Mouse (Mus musculus) embryonic facial prominence, embryonic 12.5 days (tissue): Measurements from ENCODE around the gene Cer1. TPM values are rescaled to one million over a fixed set of nuclear protein-coding genes. Genes with fewer than 3 reads are reported as not detected.

ENCODE experiments used
- ATAC-seq: fragments of 200-750 bp; cut with Nextera tagmentation; 2 replicates; pipeline ENCODE4 v1.8.0; 2017; ENCODE audit not compliant: insufficient number of reproducible peaks, insufficient read depth, low FRiP score, low TSS enrichment
- H3K27ac ChIP-seq: fragments of 300-500 bp; sonication (generic); 2 replicates; pipeline ENCODE4 v1.5.1; 2016; ENCODE audit warnings: mild to moderate bottlenecking
- H3K27me3 ChIP-seq: fragments of 300-500 bp; sonication (generic); 2 replicates; pipeline ENCODE4 v1.6.1; 2016; ENCODE audit warnings: mild to moderate bottlenecking, moderate library complexity
- H3K36me3 ChIP-seq: fragments of 300-500 bp; sonication (generic); 2 replicates; pipeline ENCODE4 v1.6.1; 2016; ENCODE audit warnings: mild to moderate bottlenecking
- H3K4me1 ChIP-seq: fragments of 300-500 bp; sonication (generic); 2 replicates; pipeline ENCODE4 v1.6.1; 2016
- H3K4me2 ChIP-seq: fragments of 300-500 bp; sonication (generic); replicated peaks from 2 replicates; pipeline ENCODE4 v1.6.1; 2016; ENCODE audit warnings: mild to moderate bottlenecking, moderate library complexity
- H3K4me3 ChIP-seq: fragments of 300-500 bp; sonication (generic); 2 replicates; pipeline ENCODE4 v1.5.1; 2016; ENCODE audit warnings: mild to moderate bottlenecking
- H3K9ac ChIP-seq: fragments of 300-500 bp; sonication (generic); 2 replicates; pipeline ENCODE4 v1.6.1; 2016; ENCODE audit warnings: mild to moderate bottlenecking, moderate library complexity
- H3K9me3 ChIP-seq: fragments of 300-500 bp; sonication (generic); 2 replicates; pipeline ENCODE4 v1.6.1; 2016; ENCODE audit warnings: mild to moderate bottlenecking, moderate library complexity
- WGBS: fragments of 180-500 bp; shearing (Covaris S2); methylation state at CpG from one replicate; pipeline ENCODE4 v1.1.7; 2016; 5-methylcytosine and 5-hydroxymethylcytosine counted together
- polyA plus RNA-seq: library from polyadenylated mRNA; unstranded; fragments of >200 nt; fragmentation: Nextera tagmentation; extraction: Ambion mirVana; gene quantifications from 2 replicates; pipeline ENCODE4 v1.2.1, GENCODE M21; 2016

Gene Cer1
- polyA plus RNA-seq, 1 experiment from 2014 or later = 0.45 TPM

DNA sequence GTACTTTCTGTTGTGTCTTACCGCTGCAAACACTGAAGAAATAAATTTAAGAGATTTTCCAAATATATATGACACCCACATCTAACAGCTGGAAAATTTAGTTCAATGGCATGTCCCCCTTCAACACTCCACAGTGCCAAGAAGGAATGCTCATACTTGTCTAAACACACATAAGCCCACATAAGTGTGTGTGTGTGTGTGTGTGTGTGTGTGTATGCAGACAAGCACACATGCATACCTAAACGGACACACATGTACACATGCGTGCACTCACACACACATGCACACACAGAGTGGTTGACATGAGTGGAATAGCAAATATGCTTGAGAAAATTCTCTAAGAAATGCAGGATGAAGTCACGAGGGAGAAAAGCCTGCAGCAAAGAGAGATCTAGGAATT is 12.4 kb downstream of the Cer1 start:
- Histone ChIP-seq H3K9ac (no peak overlapping the region), H3K4me1 (no peaks in the 10 kb centered on the region), H3K36me3 (no peaks in the 10 kb centered on the region), H3K4me2 (no peak overlapping the region), H3K9me3 (no peaks in the 10 kb centered on the region), H3K4me3 (no peak overlapping the region), H3K27me3 (no peaks in the 10 kb centered on the region), H3K27ac (no peak overlapping the region)
- WGBS = 70% methylated on average over 4 of the region's 4 CpGs
- no peak for ATAC-seq

DNA sequence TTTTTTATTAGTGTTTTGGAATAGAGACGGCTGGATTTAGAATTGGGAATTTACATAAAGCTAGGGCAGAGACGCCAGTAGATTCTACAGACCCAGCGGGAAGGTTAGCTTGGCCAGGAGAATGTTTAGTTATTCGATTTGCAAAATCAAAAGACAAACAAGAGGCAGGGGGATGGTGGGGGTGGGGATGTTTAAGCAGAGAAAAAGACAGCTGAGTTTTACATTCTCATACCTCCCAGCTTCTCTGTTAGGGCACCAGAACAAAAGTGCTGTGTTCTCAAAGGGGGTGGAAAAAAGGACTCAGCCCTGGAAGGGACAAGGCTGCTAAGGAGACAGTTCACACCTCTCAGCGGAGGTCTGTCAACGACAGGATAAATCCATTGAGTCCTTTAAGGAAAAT is 12.8 kb downstream of the Cer1 start:
- Histone ChIP-seq H3K36me3 (no peaks in the 10 kb centered on the region), H3K4me1 (no peaks in the 10 kb centered on the region), H3K4me2 (no peak overlapping the region), H3K4me3 (no peak overlapping the region), H3K9ac (no peak overlapping the region), H3K27ac (no peak overlapping the region), H3K9me3 (no peaks in the 10 kb centered on the region), H3K27me3 (no peaks in the 10 kb centered on the region)
- no peak for ATAC-seq
- WGBS = 37% methylated on average over 6 of the region's 6 CpGs

DNA sequence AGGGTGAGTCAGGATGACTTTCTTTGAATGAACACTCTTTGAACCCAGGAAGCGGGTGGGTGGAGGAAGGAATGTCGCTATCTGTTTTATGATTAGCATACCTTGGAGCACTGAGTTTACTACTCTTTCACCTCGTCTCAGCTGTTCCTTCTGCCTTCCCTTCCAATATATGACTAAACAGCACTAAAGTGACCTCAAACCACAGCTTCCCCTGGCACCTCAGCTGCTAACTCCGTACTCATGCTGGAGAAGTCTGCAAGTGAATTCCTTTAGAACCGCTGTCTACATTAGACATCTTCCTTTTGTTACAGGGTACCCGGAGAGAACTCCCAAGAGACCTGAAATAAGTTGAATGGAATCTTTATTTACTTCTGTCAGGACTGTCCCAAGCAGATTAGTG is 14.0 kb downstream of the Cer1 start:
- Histone ChIP-seq H3K4me2 (no peak overlapping the region), H3K27me3 (no peaks in the 10 kb centered on the region), H3K36me3 (no peaks in the 10 kb centered on the region), H3K9me3 (no peaks in the 10 kb centered on the region), H3K4me3 (no peak overlapping the region), H3K4me1 (no peaks in the 10 kb centered on the region), H3K27ac (no peak overlapping the region), H3K9ac (no peak overlapping the region)
- 79% methylated on average over 6 of the region's 6 CpGs for WGBS
- no peak for ATAC-seq

DNA sequence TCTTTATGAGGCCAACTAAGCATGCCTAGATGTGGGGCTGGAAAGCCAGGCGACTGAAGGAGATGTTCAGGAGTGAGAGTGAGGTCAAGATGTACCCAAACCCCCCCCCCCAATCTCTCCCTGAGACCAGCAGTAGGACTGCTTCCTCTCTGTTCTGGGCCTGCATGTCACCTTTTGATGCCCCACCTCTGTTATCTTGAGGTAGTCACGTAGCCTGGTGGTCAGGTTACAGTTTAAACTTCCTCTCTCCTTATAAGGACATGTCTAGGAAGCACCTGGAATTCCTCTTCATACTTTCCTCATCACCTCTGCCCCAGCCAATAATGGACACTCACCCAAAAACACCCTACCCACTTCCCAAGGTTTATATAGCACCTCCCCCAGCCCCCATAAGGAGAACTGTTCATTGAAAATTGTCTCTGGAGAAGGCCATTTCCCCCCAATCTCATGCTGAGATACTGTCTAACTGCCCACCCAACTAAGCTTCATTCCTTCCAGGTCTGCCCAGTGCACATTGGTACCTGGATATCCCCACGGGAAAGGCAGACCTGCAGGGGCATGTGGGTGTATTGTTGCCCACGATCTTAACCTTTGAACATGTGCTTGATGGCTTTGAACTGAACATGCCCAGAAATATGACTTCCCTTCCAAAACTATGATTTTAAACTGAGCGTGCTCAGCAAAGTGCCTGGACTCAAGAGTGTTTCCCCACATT is 17.1 kb downstream of the Cer1 start:
- H3K27ac ChIP-seq = no peak overlapping the region
- no peak overlapping the region for H3K4me2 ChIP-seq
- H3K4me1 ChIP-seq = no peaks in the 10 kb centered on the region
- no peak overlapping the region for H3K4me3 ChIP-seq
- no peaks in the 10 kb centered on the region for H3K36me3 ChIP-seq
- no peak for ATAC-seq
- WGBS = 86% methylated on average over 5 of the region's 5 CpGs
- H3K9me3 ChIP-seq = no peaks in the 10 kb centered on the region
- no peak overlapping the region for H3K9ac ChIP-seq
- H3K27me3 ChIP-seq = no peaks in the 10 kb centered on the region

DNA sequence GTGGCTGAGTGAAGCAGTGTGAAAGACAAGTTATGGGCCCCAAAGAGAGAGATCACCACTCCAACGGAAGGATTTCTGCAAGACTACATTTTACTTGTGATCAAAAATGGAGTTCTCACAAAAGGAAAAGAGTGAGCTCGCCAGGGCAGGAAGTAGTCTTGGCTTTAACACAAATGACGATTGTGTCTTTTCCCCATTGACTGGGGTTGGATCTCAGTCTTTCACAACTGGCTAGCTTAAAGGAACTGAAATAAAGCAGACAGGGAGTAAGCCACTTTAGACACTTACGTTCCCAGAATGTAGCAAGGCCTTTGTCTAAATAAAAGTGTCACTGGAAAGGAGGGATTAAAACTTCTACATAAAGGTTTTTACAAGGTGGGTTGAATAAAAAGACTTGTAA is 17.8 kb downstream of the Cer1 start:
- Histone ChIP-seq H3K4me1 (no peaks in the 10 kb centered on the region), H3K4me3 (no peak overlapping the region), H3K4me2 (no peak overlapping the region), H3K36me3 (no peaks in the 10 kb centered on the region), H3K27ac (no peak overlapping the region), H3K9ac (no peak overlapping the region), H3K27me3 (no peaks in the 10 kb centered on the region), H3K9me3 (no peaks in the 10 kb centered on the region)
- ATAC-seq = no peak
- WGBS = 47% methylated on average over 4 of the region's 4 CpGs

DNA sequence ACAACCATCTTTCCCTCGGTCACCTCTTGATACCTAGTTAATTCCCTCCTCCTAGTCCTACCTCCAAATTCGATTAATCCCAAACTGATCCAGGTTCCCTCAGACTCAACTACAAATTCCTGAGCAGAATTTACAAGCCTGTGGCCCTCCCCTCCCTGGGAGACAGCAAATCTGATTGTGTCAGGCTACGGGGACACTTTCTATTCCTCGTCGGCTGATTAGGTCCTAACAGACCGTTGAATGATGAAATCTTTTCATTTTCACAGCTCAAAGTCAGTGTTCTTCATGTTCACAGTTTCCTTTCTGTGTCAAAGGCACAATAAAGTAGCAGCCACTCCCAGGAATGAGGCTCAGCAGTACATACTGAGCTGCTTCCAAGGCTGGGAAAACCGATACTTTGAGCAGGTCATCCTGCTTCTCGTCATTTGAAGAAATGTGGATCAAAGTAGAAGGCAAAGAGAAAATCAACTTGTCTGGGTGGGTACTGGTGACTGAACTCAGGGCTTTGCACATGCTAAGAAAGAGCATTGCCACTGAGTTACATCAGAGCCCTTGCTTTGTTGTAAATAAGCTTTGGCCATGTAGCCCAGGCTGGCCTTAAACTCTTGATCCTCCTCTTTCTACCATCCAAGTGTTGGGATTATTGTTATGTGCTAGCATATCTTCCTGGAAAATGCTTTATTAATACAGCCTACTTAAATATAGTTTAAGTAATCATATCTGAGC is 19.8 kb downstream of the Cer1 start:
- Histone ChIP-seq H3K4me2 (no peak overlapping the region), H3K27me3 (no peaks in the 10 kb centered on the region), H3K9me3 (no peaks in the 10 kb centered on the region), H3K27ac (no peak overlapping the region), H3K4me3 (no peak overlapping the region), H3K4me1 (no peaks in the 10 kb centered on the region), H3K9ac (no peak overlapping the region), H3K36me3 (no peaks in the 10 kb centered on the region)
- WGBS = 79% methylated on average over 8 of the region's 8 CpGs
- ATAC-seq = no peak

DNA sequence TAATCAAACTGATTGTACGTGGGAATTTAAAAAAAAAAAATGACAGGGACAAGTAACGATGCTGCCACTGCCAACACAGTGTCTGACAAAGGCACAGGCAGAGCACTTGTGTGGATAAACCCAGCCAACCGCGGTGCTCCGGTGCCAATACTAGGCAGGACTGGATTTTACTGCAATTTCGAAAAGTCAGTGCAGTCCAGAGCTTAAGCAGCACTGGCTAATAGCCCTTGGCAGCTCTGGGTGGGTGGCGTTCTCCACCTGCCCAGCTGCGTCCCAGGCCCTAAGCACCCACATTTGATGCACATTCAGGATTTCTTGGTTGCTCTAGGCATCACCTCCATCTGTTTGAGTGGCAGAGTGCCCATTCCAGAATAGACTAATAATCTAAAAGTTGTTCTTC is 21.6 kb downstream of the Cer1 start:
- H3K27me3 ChIP-seq = no peaks in the 10 kb centered on the region
- H3K9ac ChIP-seq = no peak overlapping the region
- H3K27ac ChIP-seq = no peak overlapping the region
- H3K4me1 ChIP-seq = peaks cover 4% of the 10 kb centered on the region
- no peak for ATAC-seq
- no peaks in the 10 kb centered on the region for H3K36me3 ChIP-seq
- WGBS = 87% methylated on average over 8 of the region's 8 CpGs
- no peak overlapping the region for H3K4me3 ChIP-seq
- H3K4me2 ChIP-seq = no peak overlapping the region
- H3K9me3 ChIP-seq = no peaks in the 10 kb centered on the region

DNA sequence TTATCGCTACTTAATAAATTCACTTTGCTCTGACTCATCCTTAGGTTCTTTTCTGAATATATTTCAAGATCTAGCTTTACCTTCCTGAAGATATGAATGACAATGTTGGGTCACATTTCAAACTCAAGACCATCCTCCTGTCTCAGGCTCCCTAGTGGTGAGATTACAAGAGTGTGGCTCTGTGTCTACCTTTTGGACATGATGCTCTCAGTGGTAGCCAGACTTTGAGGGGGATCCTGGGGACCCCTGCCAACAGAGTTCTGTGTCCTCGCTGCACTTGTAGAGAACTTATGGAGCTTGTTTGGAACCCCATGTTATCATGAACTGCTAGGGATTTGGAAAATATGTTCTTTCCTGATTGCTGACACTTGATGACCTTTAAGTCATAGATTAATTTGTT is 23.5 kb downstream of the Cer1 start:
- Histone ChIP-seq H3K4me2 (no peak overlapping the region), H3K27ac (no peak overlapping the region), H3K27me3 (no peaks in the 10 kb centered on the region), H3K9me3 (no peaks in the 10 kb centered on the region), H3K4me3 (no peak overlapping the region), H3K9ac (no peak overlapping the region), H3K36me3 (no peaks in the 10 kb centered on the region), H3K4me1 (peaks cover 4% of the 10 kb centered on the region)
- WGBS = 93% methylated on average over 2 of the region's 2 CpGs
- ATAC-seq = no peak

DNA sequence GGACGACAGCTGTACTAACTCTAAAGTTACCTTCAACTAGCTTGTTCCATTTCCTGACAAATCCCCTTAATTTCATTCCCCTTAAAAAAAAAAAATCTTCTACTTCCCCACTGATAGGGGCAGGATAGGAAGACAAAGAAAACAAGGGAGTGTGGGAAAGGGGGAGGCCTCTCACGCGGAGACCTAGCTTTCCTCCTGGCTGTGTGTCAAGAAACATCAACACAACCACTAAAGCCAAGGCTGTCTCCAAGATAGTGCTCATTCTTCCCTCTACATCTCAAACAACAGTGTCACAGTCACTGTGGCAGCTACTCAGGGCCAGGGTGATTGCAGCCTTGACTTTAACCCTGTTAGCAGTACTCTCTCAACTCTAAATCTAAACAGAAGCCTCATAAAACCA is 24.4 kb downstream of the Cer1 start:
- 31% methylated on average over 3 of the region's 3 CpGs for WGBS
- ATAC-seq = no peak
- Histone ChIP-seq H3K27ac (no peak overlapping the region), H3K9ac (no peak overlapping the region), H3K4me3 (no peak overlapping the region), H3K36me3 (no peaks in the 10 kb centered on the region), H3K4me1 (peaks cover 4% of the 10 kb centered on the region), H3K27me3 (no peaks in the 10 kb centered on the region), H3K4me2 (no peak overlapping the region), H3K9me3 (no peaks in the 10 kb centered on the region)

DNA sequence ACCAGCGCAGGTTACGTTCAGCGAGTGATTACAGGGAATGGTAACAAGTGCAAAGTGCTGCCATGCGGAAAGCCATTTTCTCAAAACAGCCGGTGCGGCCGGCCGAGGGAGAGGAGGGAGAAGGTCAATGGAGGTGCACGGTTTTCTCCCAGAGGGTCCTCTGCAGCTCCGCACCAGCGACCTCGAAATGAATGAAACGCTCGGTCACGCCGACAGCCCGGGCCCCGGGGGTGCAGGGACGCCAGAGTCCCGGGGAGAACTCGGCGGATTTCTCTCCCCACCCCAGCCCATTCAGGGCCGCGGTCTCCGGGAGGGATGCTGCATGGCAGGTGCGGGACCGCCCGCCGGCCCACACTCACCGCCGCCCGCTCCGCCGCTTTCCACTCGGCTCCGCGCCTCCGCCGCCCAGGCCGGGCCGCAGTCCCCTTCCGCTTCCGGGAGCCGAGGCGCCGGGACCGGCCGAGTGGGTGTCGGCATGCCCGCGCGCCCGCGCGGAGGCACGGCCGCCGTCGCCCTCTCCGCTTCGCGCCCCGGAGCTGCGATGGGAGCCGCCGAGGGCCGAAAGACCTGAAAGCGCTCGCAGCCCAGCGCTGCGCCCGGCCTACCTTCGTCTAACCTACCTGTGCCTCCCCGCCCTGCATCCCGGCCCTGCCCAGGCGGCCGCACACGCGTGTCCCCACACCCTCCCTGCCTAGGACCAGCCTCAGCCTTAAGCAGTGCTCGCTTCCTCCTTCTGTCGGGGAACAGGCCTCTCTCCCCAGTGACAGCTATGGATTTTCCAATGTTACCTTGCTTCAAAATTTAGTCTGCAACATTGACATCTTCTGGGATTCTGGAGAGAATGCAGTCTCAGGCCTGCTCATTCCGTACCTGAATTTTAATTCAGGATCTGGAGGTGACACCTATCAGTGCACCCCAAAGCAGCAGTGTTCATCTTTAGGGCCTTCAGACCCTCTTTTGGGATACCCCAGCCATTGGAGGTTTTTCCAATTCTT is 25.5 kb downstream of the Cer1 start, which contains the start of gene Zdhhc21:
Gene Zdhhc21 (minus strand): TSS at position 828 of the 995 bp plus-strand sequence.
- Histone ChIP-seq H3K27me3 (no peaks in the 10 kb centered on the region), H3K27ac (peak within 1 kb of the TSS; percentile 74), H3K36me3 (no peaks in the 10 kb centered on the region), H3K9me3 (no peaks in the 10 kb centered on the region), H3K4me1 (peaks cover 4% of the 10 kb centered on the region), H3K4me2 (peak within 1 kb of the TSS; percentile 69), H3K9ac (peak within 1 kb of the TSS; percentile 72), H3K4me3 (peak within 1 kb of the TSS; percentile 72)
- ATAC-seq = peak; percentile 89
- 1% methylated on average over 82 of the region's 82 CpGs for WGBS

DNA sequence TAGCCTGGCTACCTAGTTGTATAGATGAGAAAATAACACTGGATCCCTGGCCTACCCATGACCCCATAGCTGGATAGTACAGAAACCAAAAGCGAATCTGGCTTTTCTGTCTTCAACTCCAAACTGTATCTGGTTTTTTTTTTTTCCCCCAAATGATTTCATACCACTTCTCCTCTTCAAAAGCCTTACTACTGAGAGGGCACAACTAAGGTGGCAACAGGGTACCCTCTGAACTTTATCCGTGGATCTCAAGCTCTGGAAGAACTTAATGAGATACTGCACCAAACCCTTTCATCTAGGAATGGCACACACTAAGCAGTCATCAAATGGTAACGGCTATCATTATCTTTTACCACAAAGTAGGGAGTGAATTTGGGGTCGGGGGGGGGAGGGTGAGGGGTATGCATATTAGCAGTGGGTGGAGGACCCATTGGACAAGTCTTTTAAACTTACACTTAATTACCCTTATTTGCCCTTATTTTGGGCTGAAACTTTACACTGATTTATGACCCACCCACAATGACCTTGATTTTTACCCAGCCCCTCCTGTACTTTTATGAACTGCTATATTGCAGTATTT is 26.4 kb downstream of the Cer1 start:
- Histone ChIP-seq H3K4me3 (peak overlapping the region; percentile 72), H3K36me3 (no peaks in the 10 kb centered on the region), H3K4me2 (peak overlapping the region; percentile 69), H3K27ac (no peak overlapping the region), H3K4me1 (peaks cover 4% of the 10 kb centered on the region), H3K9ac (peak overlapping the region; percentile 72), H3K27me3 (no peaks in the 10 kb centered on the region), H3K9me3 (no peaks in the 10 kb centered on the region)
- no peak for ATAC-seq
- WGBS = 28% methylated on average over 4 of the region's 4 CpGs
